Mouse (Mus musculus): ENCODE measurements around the gene Foxa3. TPM values are rescaled to one million over a fixed set of nuclear protein-coding genes. Genes with fewer than 3 reads are reported as not detected.

Foxa3 gene
- polyA plus RNA-seq, 1 experiment from 2014 or later: 0.17 TPM

DNA sequence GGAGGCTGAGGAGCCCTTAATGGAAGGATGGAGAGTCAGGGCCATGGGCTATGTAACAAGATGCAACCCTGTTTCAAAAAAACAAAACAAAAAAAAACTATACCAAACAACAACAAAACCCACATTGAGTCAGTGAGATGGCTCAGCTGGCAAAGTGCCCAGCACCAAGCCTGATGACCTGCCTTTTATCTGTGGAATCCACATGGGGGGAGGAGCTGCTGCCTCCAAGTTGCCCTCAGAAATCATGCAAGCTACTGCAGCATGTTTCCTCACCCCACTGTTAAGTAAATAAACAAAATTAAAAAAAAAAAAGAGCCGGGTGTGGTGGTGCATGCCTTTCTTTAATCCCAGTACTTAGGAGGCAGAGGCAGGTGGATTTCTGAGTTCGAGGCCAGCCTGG lies 36.8 kb downstream of the Foxa3 start:
- Histone ChIP-seq H3K27ac (ENCODE audit: low read length) (no peak overlapping the region), H3K4me3 (ENCODE audit: low read length) (no peak overlapping the region), H3K9me3 (replicated peaks; ENCODE audit: control insufficient read depth, low read length) (no peaks in the 10 kb centered on the region), H3K36me3 (ENCODE audit: control insufficient read depth, insufficient read depth) (no peaks in the 10 kb centered on the region), H3K4me2 (ENCODE audit: low read depth, low read length) (no peak overlapping the region), H3K9ac (ENCODE audit: low read length) (no peak overlapping the region), H3K4me1 (ENCODE audit: control insufficient read depth, insufficient read depth, low read length) (0 out of 2 replicates have a peak, but pooled peaks cover 6% of the 10 kb centered on the region), H3K27me3 (ENCODE audit: control insufficient read depth, insufficient read depth, low read length) (peaks cover 5% of the 10 kb centered on the region; the same call in 1 of the 2 replicates)
- WGBS: 62% methylated on average over 2 of the region's 2 CpGs
- ATAC-seq (replicated peaks; ENCODE audit: extremely low read depth, insufficient read depth, low FRiP score): no peak

DNA sequence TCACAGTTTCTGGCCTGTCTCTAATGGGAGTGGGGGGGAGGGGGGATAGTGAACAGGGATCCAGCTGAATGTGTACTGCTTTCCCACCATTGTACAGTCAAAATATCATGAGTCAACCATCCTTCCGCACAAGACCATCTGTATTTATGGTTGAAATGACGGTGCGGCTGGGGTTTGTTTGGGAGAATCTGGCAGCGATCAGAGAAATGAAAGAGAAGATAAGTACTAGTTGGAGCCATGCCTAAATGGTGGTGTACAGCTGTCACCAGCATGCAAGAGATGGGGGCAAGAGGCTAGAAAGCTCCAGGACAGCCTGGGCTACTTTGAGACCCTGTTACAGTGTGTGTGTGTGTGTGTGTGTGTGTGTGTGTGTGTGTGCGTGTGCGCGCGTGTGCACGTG lies 45.0 kb downstream of the Foxa3 start:
- no peak overlapping the region for H3K4me2 ChIP-seq (ENCODE audit: low read depth, low read length)
- no peaks in the 10 kb centered on the region for H3K4me1 ChIP-seq (ENCODE audit: control insufficient read depth, insufficient read depth, low read length)
- H3K27ac ChIP-seq (ENCODE audit: low read length): no peak overlapping the region
- no peak overlapping the region for H3K9ac ChIP-seq (ENCODE audit: low read length)
- no peaks in the 10 kb centered on the region for H3K27me3 ChIP-seq (ENCODE audit: control insufficient read depth, insufficient read depth, low read length)
- 79% methylated on average over 9 of the region's 9 CpGs for WGBS
- no peak overlapping the region for H3K4me3 ChIP-seq (ENCODE audit: low read length)
- no peaks in the 10 kb centered on the region for H3K9me3 ChIP-seq (replicated peaks; ENCODE audit: control insufficient read depth, low read length)
- H3K36me3 ChIP-seq (ENCODE audit: control insufficient read depth, insufficient read depth): no peaks in the 10 kb centered on the region
- no peak for ATAC-seq (replicated peaks; ENCODE audit: extremely low read depth, insufficient read depth, low FRiP score)

DNA sequence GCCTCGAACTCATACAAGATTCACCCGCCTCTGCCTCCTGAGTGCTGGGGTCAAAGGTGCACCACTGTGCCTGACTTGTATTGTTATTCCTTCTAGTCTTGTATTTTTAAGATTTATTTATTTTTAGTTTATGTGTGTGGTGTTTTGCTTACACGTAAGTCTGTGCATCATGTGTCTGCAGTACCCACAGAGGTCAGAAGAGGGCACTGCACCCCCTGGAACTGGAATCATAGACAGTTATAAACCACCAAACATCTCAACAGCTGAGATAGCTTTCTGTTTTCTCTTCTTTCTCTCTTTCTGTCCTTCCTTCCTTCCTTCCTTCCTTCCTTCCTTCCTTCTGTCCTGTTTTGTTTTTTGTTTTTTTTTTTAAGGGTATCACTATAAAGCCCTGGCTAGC lies 52.4 kb downstream of the Foxa3 start:
- ATAC-seq (replicated peaks; ENCODE audit: extremely low read depth, insufficient read depth, low FRiP score): no peak
- no peak overlapping the region for H3K4me3 ChIP-seq (ENCODE audit: low read length)

DNA sequence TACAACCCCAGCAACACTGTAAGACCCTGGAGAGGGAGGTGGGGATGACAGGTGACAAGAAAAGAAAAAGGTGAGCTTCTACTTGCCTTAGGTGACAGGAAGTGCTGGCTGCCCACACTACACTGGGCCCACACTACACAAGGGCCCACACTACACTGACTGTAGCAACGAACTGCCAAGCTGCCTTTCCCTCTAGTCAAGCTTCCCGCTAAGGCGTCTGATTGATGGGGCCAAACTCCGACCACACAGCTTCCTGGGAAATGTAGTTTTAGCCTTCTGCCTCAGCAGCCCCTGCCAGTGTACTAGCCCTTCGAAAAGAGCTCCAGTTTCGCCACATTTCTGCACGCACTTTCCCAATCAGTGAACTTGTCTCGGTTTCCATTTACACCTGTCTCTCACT lies 55.7 kb downstream of the Foxa3 start:
- 8% methylated on average over 8 of the region's 8 CpGs for WGBS
- no peak for ATAC-seq (replicated peaks; ENCODE audit: extremely low read depth, insufficient read depth, low FRiP score)

More for the DNA sequence above, 52.4 kb downstream of the Foxa3 start:
- peaks cover 2% of the 10 kb centered on the region; the same call in 1 of the 2 replicates for H3K27me3 ChIP-seq (ENCODE audit: control insufficient read depth, insufficient read depth, low read length)
- no peaks in the 10 kb centered on the region for H3K4me1 ChIP-seq (ENCODE audit: control insufficient read depth, insufficient read depth, low read length)
- H3K9ac ChIP-seq (ENCODE audit: low read length): no peak overlapping the region
- H3K27ac ChIP-seq (ENCODE audit: low read length): no peak overlapping the region
- no peaks in the 10 kb centered on the region for H3K9me3 ChIP-seq (replicated peaks; ENCODE audit: control insufficient read depth, low read length)
- no peaks in the 10 kb centered on the region for H3K36me3 ChIP-seq (ENCODE audit: control insufficient read depth, insufficient read depth)
- WGBS: 89% methylated on average over 3 of the region's 3 CpGs
- H3K4me2 ChIP-seq (ENCODE audit: low read depth, low read length): no peak overlapping the region

DNA sequence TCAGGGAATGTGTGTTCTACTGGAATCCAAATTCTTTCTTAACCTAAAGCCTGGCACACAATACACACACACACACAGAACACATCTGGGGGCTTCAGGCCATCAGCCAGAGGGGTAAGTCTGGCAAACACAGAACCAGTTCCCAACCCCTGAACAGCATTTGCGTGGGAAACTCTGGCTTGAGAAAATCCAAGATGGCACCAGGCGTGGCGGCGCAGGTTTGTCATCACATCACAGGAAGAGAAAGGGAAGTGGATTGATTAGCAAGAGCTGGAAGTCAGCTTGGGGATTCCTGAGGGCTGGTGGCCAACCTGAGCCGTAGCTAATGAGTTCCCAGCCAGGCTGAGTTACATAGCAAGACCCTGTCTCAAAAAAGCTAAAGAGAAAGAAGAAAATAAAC lies 58.0 kb downstream of the Foxa3 start:
- Histone ChIP-seq H3K4me2 (ENCODE audit: low read depth, low read length) (no peak overlapping the region), H3K36me3 (ENCODE audit: control insufficient read depth, insufficient read depth) (no peaks in the 10 kb centered on the region), H3K9me3 (replicated peaks; ENCODE audit: control insufficient read depth, low read length) (no peaks in the 10 kb centered on the region), H3K27me3 (ENCODE audit: control insufficient read depth, insufficient read depth, low read length) (peaks cover 51% of the 10 kb centered on the region), H3K9ac (ENCODE audit: low read length) (no peak overlapping the region), H3K27ac (ENCODE audit: low read length) (no peak overlapping the region), H3K4me3 (ENCODE audit: low read length) (no peak overlapping the region), H3K4me1 (ENCODE audit: control insufficient read depth, insufficient read depth, low read length) (0 out of 2 replicates have a peak, but pooled peaks cover 3% of the 10 kb centered on the region)
- ATAC-seq (replicated peaks; ENCODE audit: extremely low read depth, insufficient read depth, low FRiP score): no peak
- 72% methylated on average over 5 of the region's 5 CpGs for WGBS

More for the DNA sequence above, 55.7 kb downstream of the Foxa3 start:
- no peak overlapping the region for H3K4me2 ChIP-seq (ENCODE audit: low read depth, low read length)
- H3K27ac ChIP-seq (ENCODE audit: low read length): no peak overlapping the region
- no peaks in the 10 kb centered on the region for H3K36me3 ChIP-seq (ENCODE audit: control insufficient read depth, insufficient read depth)
- no peak overlapping the region for H3K9ac ChIP-seq (ENCODE audit: low read length)
- H3K9me3 ChIP-seq (replicated peaks; ENCODE audit: control insufficient read depth, low read length): no peaks in the 10 kb centered on the region
- 0 out of 2 replicates have a peak, but pooled peaks cover under 1% of the 10 kb centered on the region for H3K4me1 ChIP-seq (ENCODE audit: control insufficient read depth, insufficient read depth, low read length)
- peaks cover 28% of the 10 kb centered on the region for H3K27me3 ChIP-seq (ENCODE audit: control insufficient read depth, insufficient read depth, low read length)
- no peak overlapping the region for H3K4me3 ChIP-seq (ENCODE audit: low read length)

DNA sequence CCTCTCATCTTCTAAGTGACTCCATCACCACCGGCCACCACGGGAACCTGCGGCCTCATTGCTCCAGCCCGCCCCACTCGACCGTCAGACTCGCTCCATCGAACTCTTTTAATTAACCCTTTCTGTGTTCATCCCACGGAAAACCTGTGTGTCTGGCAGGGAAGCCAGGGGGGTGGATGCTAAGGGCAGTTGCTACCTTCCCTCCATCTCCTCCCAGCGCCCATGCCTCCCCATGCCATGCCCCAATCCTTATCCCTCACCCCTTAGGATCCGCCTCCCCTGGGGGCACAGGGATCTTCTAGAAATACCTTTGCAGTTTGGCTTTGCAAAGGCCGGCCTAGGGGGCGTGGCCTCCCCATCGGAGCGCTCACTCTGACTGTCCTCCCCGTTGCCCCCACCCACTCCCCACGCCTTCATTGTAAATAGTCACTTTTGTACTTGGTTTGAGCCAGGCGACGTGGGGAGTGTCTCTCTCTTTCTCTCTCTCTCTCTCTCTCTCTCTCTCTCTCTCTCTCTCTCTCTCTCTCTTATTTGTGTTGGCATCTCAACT lies 60.0 kb downstream of the Foxa3 start:
- Histone ChIP-seq H3K27me3 (ENCODE audit: control insufficient read depth, insufficient read depth, low read length) (peaks cover 66% of the 10 kb centered on the region), H3K9ac (ENCODE audit: low read length) (no peak overlapping the region), H3K9me3 (replicated peaks; ENCODE audit: control insufficient read depth, low read length) (no peaks in the 10 kb centered on the region), H3K36me3 (ENCODE audit: control insufficient read depth, insufficient read depth) (no peaks in the 10 kb centered on the region), H3K27ac (ENCODE audit: low read length) (no peak overlapping the region), H3K4me3 (ENCODE audit: low read length) (no peak overlapping the region), H3K4me2 (ENCODE audit: low read depth, low read length) (no peak overlapping the region), H3K4me1 (ENCODE audit: control insufficient read depth, insufficient read depth, low read length) (0 out of 2 replicates have a peak, but pooled peaks cover 3% of the 10 kb centered on the region)
- ATAC-seq (replicated peaks; ENCODE audit: extremely low read depth, insufficient read depth, low FRiP score): no peak
- WGBS: 2% methylated on average over 19 of the region's 19 CpGs

Other genes starting within 250 kb of the Foxa3 start
- not detected in 2 replicates for gene Psg19, start 225.0 kb downstream of the Foxa3 start, polyA plus RNA-seq (2015; fragmentation: Nextera tagmentation; extraction: Ambion mirVana)
- gene Psg17, start 201.9 kb downstream of the Foxa3 start, polyA plus RNA-seq (2015; fragmentation: Nextera tagmentation; extraction: Ambion mirVana): not detected in 2 replicates
- gene Mill2, start 183.6 kb downstream of the Foxa3 start, polyA plus RNA-seq (2015; fragmentation: Nextera tagmentation; extraction: Ambion mirVana): 0.50 and 0.69 TPM in 2 replicates
- gene Pglyrp1, start 152.2 kb downstream of the Foxa3 start, polyA plus RNA-seq (2015; fragmentation: Nextera tagmentation; extraction: Ambion mirVana): 3.5 and 5.7 TPM in 2 replicates
- 21.7 and 23.7 TPM in 2 replicates for gene Ccdc61, start 113.1 kb downstream of the Foxa3 start, polyA plus RNA-seq (2015; fragmentation: Nextera tagmentation; extraction: Ambion mirVana)
- gene Nova2, start 97.7 kb downstream of the Foxa3 start, polyA plus RNA-seq (2015; fragmentation: Nextera tagmentation; extraction: Ambion mirVana): 0.64 and 0.82 TPM in 2 replicates
- gene Nanos2, start 36.1 kb downstream of the Foxa3 start, polyA plus RNA-seq (2015; fragmentation: Nextera tagmentation; extraction: Ambion mirVana): not detected in 2 replicates
- 1.8 and 1.9 TPM in 2 replicates for gene Mypop, start 32.3 kb downstream of the Foxa3 start, polyA plus RNA-seq (2015; fragmentation: Nextera tagmentation; extraction: Ambion mirVana)
- 12.5 and 12.7 TPM in 2 replicates for gene Irf2bp1, start 19.5 kb downstream of the Foxa3 start, polyA plus RNA-seq (2015; fragmentation: Nextera tagmentation; extraction: Ambion mirVana)
- gene Sympk, start 839 bp upstream of the Foxa3 start, polyA plus RNA-seq (2015; fragmentation: Nextera tagmentation; extraction: Ambion mirVana): 25.3 and 25.6 TPM in 2 replicates
- not detected in 2 replicates for gene Rsph6a, start 31.2 kb upstream of the Foxa3 start, polyA plus RNA-seq (2015; fragmentation: Nextera tagmentation; extraction: Ambion mirVana)
- 12.6 and 14.1 TPM in 2 replicates for gene Dmwd, start 52.7 kb upstream of the Foxa3 start, polyA plus RNA-seq (2015; fragmentation: Nextera tagmentation; extraction: Ambion mirVana)
- gene Dmpk, start 60.3 kb upstream of the Foxa3 start, polyA plus RNA-seq (2015; fragmentation: Nextera tagmentation; extraction: Ambion mirVana): 70.7 and 85.5 TPM in 2 replicates
- 5.1 and 5.4 TPM in 2 replicates for gene Six5, start 71.1 kb upstream of the Foxa3 start, polyA plus RNA-seq (2015; fragmentation: Nextera tagmentation; extraction: Ambion mirVana)
- 0.38 and 0.64 TPM in 2 replicates for gene Gm4969, start 94.8 kb upstream of the Foxa3 start, polyA plus RNA-seq (2015; fragmentation: Nextera tagmentation; extraction: Ambion mirVana)
- 9.8 and 9.9 TPM in 2 replicates for gene Fbxo46, start 96.3 kb upstream of the Foxa3 start, polyA plus RNA-seq (2015; fragmentation: Nextera tagmentation; extraction: Ambion mirVana)
- 9.6 and 10.6 TPM in 2 replicates for gene Qpctl, start 125.8 kb upstream of the Foxa3 start, polyA plus RNA-seq (2015; fragmentation: Nextera tagmentation; extraction: Ambion mirVana)
- gene Snrpd2, start 126.2 kb upstream of the Foxa3 start, polyA plus RNA-seq (2015; fragmentation: Nextera tagmentation; extraction: Ambion mirVana): 84.3 and 93.8 TPM in 2 replicates
- gene Gipr, start 142.6 kb upstream of the Foxa3 start, polyA plus RNA-seq (2015; fragmentation: Nextera tagmentation; extraction: Ambion mirVana): 104 and 107 TPM in 2 replicates
- gene Eml2, start 152.9 kb upstream of the Foxa3 start, polyA plus RNA-seq (2015; fragmentation: Nextera tagmentation; extraction: Ambion mirVana): 23.5 and 26.2 TPM in 2 replicates
- gene Gpr4, start 189.0 kb upstream of the Foxa3 start, polyA plus RNA-seq (2015; fragmentation: Nextera tagmentation; extraction: Ambion mirVana): 2.4 and 2.7 TPM in 2 replicates
- gene Opa3, start 204.8 kb upstream of the Foxa3 start, polyA plus RNA-seq (2015; fragmentation: Nextera tagmentation; extraction: Ambion mirVana): 40.4 and 41.8 TPM in 2 replicates
- gene Vasp, start 248.3 kb upstream of the Foxa3 start, polyA plus RNA-seq (2015; fragmentation: Nextera tagmentation; extraction: Ambion mirVana): 84.0 and 86.1 TPM in 2 replicates